Mouse (Mus musculus) T-cell, adult 2 months (primary cell): ENCODE measurements around the gene Cox20.
A peak's percentile ranks its signal among the peaks of the same experiment; 100 is the strongest.
"Not testable (repeated sequence)": the region's sequence is repeated elsewhere in the genome, so short reads cannot be mapped to it uniquely, and the experiment has no call there.

Experiments
- DNase-seq: peaks from one replicate; pipeline ENCODE4 v3.0.0; 2022; ENCODE audit warnings: low spot score

Cox20 gene

GRCm38 (mm10) chr1:178320723-178321590 is 2.0 kb downstream of the Cox20 start:
- peak; percentile 21 for DNase-seq

DNA sequence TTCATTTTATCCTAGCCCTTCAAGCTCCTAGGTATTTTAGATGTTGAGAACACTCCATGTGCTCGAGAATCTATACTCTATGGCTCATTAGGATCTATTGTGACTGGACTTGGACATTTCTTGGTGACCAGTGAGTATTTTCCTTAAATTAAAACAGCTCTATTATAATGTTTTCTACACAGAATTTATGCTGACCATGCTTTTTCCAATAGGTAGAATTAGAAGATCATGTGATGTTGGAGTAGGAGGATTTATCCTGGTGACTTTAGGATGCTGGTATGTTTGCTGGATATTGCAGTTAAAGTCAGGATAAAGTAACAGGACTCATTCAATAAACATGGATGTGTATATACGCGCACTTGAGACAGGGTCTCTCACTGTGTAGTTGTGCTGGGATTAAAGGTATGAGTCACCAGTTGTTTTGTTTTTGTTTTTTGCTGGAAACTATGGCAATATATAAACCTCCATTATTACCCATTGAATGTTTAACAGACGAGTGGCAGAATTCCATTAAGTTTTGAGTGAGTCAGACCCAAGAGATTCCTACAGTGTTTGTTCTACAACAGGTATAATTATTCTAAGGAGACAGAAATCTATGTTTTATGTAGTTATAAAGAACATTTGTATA is 2.9 kb downstream of the Cox20 start:
- DNase-seq = no peak

DNA sequence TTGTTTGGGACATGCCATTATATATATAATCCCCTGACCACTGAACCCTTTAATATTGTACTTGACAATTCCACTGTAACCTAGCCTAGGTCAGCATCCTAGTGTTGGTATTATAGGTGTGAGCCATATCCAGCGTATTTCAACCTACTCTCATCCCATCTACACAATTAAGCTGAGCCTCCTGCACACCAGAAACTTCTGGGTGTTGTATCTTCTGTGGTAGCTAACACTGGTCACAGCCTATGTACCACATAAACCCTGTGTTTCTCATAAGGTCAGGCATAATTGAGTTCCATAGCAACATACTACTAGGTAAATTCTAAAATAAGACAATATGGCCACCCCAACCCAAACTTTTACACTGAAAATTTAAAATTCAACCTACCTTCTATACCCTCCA is 4.3 kb downstream of the Cox20 start:
- DNase-seq = no peak

- DNase-seq = no peak
Measured at GRCm38 (mm10) chr1:178324568-178324967, 5.6 kb downstream of the Cox20 start.

DNA sequence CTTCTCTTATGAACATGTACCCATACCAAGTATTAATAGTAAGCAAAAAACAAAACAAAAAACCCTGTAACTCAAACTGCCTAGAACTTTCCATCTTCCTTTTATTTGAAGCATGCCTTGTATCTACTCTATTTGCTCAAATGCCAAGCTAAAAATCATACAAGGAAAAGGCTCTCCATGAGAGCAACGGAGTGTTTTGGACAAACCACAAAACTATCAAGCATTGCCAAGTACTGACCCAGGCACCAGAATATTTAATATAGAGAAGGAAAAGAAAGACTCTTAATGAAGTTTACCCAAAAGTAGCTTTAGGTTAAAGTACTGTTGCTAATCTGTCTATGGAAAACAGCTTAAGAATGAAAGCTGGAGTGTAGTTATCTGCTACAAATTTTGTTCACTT is 7.4 kb downstream of the Cox20 start:
- DNase-seq = no peak

- DNase-seq = no peak
Measured at GRCm38 (mm10) chr1:178326950-178327349, 8.0 kb downstream of the Cox20 start.

- no peak for DNase-seq
Measured at GRCm38 (mm10) chr1:178329017-178329416, 10.1 kb downstream of the Cox20 start.

GRCm38 (mm10) chr1:178329946-178330345 is 11.0 kb downstream of the Cox20 start:
- DNase-seq = no peak

DNA sequence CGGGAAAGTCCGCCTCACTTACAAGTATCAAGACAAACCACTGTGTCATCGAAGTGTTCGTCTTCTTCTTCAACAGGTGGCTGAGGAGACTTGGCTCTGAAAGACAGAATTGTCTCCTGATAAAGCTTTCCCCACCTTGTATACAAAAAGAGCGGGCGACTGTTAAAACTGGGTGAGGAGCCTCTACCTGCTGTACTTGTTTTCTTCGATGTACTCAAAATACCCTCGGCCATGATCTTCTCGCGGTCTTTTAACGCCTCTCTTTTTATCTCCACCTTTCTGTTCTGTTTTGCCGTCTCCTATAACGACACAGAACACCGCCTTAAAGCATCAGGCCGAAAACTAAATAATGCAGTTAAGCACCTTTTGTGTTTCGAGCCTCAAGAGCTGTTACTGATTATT is 16.9 kb downstream of the Cox20 start:
- DNase-seq = peak; percentile 63

DNA sequence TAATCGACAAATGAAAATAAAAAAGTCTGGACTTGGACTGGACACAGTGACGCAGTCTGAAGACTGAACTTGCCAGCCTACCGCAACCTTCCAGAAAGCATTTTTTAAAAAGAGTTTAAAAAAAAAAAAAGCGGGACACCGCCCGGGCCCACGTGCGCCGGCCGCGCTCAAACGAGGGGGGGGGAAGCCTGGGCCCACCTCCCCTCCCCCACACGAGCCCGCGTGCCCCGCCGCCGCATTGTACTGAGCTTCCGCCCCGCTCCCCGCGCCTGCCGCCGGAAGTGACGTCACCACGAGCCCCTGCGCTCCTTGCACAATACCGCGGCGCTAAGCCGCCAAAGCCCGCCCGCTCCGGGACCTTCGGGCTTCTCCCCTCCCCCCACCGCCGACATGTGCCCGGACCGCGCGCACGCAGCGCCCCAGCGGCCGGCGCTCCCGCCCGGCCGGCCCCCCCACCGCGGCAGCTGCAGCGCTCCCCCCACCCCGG is 17.4 kb downstream of the Cox20 start:
- peak; percentile 89 for DNase-seq

DNA sequence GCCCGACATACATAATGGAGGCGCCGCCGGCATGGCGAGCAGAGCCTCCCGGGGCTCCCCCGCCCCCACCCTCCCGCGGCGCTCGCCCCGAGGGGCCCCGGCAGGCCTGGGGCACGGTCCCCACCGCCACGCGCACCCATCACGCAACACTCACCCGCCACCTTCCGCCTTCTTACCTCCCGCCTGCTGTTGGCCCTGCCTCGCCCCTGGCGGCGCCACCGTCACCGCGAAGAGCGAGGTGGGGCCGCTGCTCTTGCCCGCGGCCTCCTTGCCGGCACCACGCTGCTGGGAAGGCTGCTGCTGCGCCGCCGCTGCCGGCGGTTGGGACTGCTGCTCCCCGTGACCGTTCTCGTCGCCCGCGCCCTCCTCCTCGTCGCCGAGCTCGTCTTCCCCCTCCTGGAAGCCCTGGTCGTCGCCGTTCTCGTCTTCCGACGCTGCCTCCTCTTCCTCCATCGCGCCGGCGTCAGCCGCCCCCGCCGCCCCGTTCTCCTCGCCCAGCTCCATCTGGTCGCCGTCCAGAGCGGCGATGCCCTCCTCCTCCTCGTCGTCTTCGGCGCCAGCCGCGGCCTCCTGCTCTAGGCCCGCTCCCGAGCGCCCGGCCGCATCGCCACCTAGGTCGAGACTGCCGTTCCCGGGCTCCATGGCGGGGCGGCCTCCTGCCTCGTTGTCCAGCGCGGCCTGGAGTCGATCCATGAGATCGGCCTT is 18.0 kb downstream of the Cox20 start:
- DNase-seq = peak; percentile 76

DNA sequence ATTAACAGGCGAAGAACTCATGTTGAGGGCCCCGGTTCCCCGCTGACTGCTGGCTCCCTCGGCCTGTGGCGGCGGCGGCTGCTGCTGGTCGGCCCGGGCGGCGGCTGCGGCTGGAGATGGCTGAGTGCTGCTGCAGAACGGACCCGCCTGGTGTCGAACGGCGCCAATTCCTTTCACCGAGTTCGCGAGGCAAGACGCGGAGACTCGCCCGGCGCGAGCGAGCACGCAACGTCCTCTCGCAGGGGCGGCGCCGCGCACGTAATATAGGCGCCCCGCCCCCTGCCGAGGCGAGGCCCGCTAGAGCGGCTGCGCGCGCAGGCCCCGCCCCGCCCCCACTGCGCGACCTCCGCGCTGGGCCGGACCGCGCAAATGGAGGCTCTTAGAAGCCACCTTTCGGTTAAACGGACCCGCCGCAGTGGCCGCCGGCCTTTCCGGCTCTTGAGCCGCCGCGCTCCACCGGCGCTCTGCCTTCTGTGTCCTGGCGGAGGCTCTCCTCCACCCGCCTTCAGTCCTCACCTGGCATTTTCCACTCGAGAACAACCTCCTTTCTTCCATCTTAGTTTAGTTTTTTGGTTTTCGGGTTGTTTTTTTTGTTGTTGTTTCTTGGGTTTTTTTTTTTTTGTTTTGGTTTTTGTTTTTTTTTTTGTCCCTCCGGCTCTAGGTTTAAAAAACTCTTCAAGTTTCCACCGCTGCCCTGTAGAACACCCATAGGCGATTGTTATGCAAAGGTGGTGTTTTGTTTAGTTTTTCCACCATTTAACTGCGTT is 18.8 kb downstream of the Cox20 start, which contains the start of gene Hnrnpu:
Hnrnpu (minus strand) TSS at position 247 of the 767 bp plus-strand sequence.
- peak; percentile 93 for DNase-seq

- DNase-seq = peak; percentile 9
Measured at GRCm38 (mm10) chr1:178338318-178338641, 19.4 kb downstream of the Cox20 start.

GRCm38 (mm10) chr1:178340213-178340612 is 21.3 kb downstream of the Cox20 start:
- DNase-seq = no peak

- no peak for DNase-seq
Measured at GRCm38 (mm10) chr1:178341435-178341834, 22.5 kb downstream of the Cox20 start.

GRCm38 (mm10) chr1:178342063-178342462 is 23.1 kb downstream of the Cox20 start:
- no peak for DNase-seq

- DNase-seq = no peak
Measured at GRCm38 (mm10) chr1:178342612-178343011, 23.7 kb downstream of the Cox20 start.

DNA sequence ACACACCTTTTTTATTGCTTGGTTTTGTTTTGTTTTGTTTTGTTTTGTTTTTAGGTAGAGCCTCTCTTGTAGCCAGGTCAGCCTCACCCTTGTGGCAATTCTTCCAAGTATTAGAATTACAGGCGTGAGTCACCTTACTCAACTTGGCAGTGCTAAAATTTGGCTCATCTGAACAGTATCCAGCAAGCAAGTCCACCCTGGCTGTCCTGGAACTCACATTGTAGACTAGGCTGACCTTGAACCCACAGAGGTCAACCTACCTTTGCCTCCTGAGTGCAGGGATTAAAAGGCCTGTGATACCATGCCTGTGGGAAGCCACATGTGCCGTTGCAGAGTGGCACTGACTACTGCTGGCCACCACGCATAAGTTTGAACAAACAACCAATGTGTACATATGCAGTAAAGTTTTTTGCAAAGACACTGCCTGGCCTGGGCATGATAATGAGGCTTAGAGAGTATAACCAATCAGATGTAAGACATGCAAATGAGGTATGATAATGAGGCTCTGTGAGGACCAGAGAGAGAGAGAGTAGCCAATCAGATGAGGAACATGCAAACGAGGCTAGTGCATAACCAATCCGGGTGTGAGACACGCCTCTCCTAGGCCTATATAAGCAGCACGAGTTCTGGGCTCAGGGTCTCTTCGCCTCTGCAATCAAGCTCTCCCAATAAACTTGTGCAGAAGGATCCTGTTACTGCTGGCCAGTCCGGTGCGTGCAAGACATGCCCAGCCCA is 25.3 kb downstream of the Cox20 start:
- not testable (repeated sequence) for DNase-seq

DNA sequence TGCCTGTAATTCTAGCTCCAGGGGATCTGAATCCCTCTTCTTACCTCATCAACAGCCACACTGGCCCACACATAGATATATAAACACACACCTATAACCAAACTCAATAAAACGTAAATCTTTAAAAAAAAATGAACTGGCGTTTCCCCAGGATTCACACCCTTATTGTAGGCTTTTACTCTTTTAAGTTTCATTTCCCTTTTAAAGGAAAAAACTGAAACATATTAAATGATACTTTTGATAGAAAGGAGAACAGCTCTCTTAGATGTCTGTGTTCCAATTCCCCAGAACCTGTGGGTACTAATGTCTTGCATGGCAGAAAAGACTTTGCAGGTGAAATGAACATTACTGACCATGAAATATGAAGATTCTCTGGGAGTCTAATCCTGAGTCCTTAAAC is 31.9 kb downstream of the Cox20 start:
- DNase-seq = no peak

GRCm38 (mm10) chr1:178351643-178352042 is 32.7 kb downstream of the Cox20 start:
- peak; percentile 7 for DNase-seq

DNA sequence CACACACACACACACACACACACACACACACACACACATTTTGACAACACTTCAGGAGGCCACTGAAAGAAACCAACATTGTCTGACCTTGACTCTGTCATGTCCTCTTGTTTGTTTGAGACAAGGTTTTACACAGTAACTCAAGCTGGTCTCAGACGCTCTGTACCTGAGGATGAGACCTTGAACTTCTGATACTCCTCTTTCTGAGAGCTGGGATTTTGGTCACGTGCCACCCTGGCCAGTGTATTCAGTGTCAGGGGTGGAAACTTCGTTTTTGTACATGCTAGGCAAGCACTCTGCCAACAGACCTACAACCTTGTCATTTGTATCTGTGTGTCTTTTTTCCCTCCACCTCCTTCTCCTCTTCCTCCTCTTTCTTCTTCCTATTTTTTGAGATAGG is 35.6 kb downstream of the Cox20 start:
- DNase-seq = no peak
